Mouse (Mus musculus) hindbrain, embryonic 16.5 days (tissue): ENCODE measurements around the gene Btbd6. TPM values are rescaled to one million over a fixed set of nuclear protein-coding genes. Genes with fewer than 3 reads are reported as not detected.

Experiments
- ATAC-seq: fragments of 200-750 bp; cut with Nextera tagmentation; 2 replicates; pipeline ENCODE4 v1.8.0; 2017; ENCODE audit warnings: moderate TSS enrichment, moderate library complexity
- H3K27ac ChIP-seq: fragments of 300-500 bp; sonication (generic); 2 replicates; pipeline ENCODE4 v1.5.1; 2014; ENCODE audit warnings: low read depth, mild to moderate bottlenecking, control low read depth, low read length, moderate library complexity
- H3K27me3 ChIP-seq: fragments of 300-500 bp; sonication (generic); replicated peaks from 2 replicates; pipeline ENCODE4 v1.6.1; 2014; ENCODE audit warnings: low read length; ENCODE audit not compliant: control insufficient read depth, insufficient read depth
- H3K36me3 ChIP-seq: fragments of 300-500 bp; sonication (generic); 2 replicates; pipeline ENCODE4 v1.6.1; 2014; ENCODE audit warnings: mild to moderate bottlenecking, low read length, moderate library complexity, mixed read lengths; ENCODE audit not compliant: control insufficient read depth, insufficient read depth
- H3K4me1 ChIP-seq: fragments of 300-500 bp; sonication (generic); 2 replicates; pipeline ENCODE4 v1.6.1; 2014; ENCODE audit warnings: low read depth, low read length; ENCODE audit not compliant: control insufficient read depth, insufficient read depth
- H3K4me2 ChIP-seq: fragments of 300-500 bp; sonication (generic); 2 replicates; pipeline ENCODE4 v1.6.1; 2014; ENCODE audit warnings: mild to moderate bottlenecking, low read length, control low read depth, moderate library complexity
- H3K4me3 ChIP-seq: fragments of 300-500 bp; sonication (generic); 2 replicates; pipeline ENCODE4 v1.5.1; 2014; ENCODE audit warnings: mild to moderate bottlenecking, low read length, control low read depth, moderate library complexity
- H3K9ac ChIP-seq: fragments of 300-500 bp; sonication (generic); 2 replicates; pipeline ENCODE4 v1.6.1; 2014; ENCODE audit warnings: low read depth, mild to moderate bottlenecking, control low read depth, low read length, moderate library complexity
- H3K9me3 ChIP-seq: fragments of 300-500 bp; sonication (generic); 2 replicates; pipeline ENCODE4 v1.6.1; 2014; ENCODE audit warnings: mild to moderate bottlenecking, low read length, moderate library complexity; ENCODE audit not compliant: control insufficient read depth
- WGBS: fragments of 180-500 bp; shearing (Covaris S2); extraction: QIAGEN DNeasy Blood & Tissue Kit; methylation state at CpG from one replicate; pipeline ENCODE4 v1.1.7; 2014; 5-methylcytosine and 5-hydroxymethylcytosine counted together
- polyA plus RNA-seq: library from polyadenylated mRNA; unstranded; fragments of >200 nt; fragmentation: Nextera tagmentation; extraction: Ambion mirVana; gene quantifications from 2 replicates; pipeline ENCODE4 v1.2.1, GENCODE M21; 2015

Gene Btbd6
- polyA plus RNA-seq, 1 experiment from 2014 or later = 55.8 TPM

GRCm38 (mm10) chr12:112968943-112969342 lies 7.3 kb upstream of the Btbd6 start:
- Histone ChIP-seq H3K9me3 (no peaks in the 10 kb centered on the region), H3K4me3 (no peak overlapping the region), H3K9ac (no peak overlapping the region), H3K4me2 (no peak overlapping the region), H3K36me3 (peaks cover 64% of the 10 kb centered on the region), H3K27ac (no peak overlapping the region), H3K4me1 (no peaks in the 10 kb centered on the region), H3K27me3 (no peaks in the 10 kb centered on the region)
- no peak for ATAC-seq
- 74% methylated on average over 8 of the region's 8 CpGs for WGBS

GRCm38 (mm10) chr12:112969616-112970015 lies 6.7 kb upstream of the Btbd6 start:
- H3K4me2 ChIP-seq = no peak overlapping the region
- H3K9me3 ChIP-seq = no peaks in the 10 kb centered on the region
- H3K9ac ChIP-seq = no peak overlapping the region
- no peak for ATAC-seq
- WGBS = 88% methylated on average over 6 of the region's 6 CpGs
- peaks cover 60% of the 10 kb centered on the region for H3K36me3 ChIP-seq
- H3K4me1 ChIP-seq = no peaks in the 10 kb centered on the region
- no peak overlapping the region for H3K4me3 ChIP-seq
- H3K27ac ChIP-seq = no peak overlapping the region
- no peaks in the 10 kb centered on the region for H3K27me3 ChIP-seq

- H3K27me3 ChIP-seq = no peaks in the 10 kb centered on the region
- peaks cover 14% of the 10 kb centered on the region for H3K4me1 ChIP-seq
- no peak for ATAC-seq
- H3K9ac ChIP-seq = no peak overlapping the region
- H3K9me3 ChIP-seq = no peaks in the 10 kb centered on the region
- WGBS = 87% methylated on average over 9 of the region's 9 CpGs
- no peak overlapping the region for H3K4me3 ChIP-seq
- peaks cover 34% of the 10 kb centered on the region for H3K36me3 ChIP-seq
- no peak overlapping the region for H3K27ac ChIP-seq
- no peak overlapping the region for H3K4me2 ChIP-seq
Measured at GRCm38 (mm10) chr12:112974736-112975135, 1.5 kb upstream of the Btbd6 start.

GRCm38 (mm10) chr12:112977156-112977555 lies 874 bp downstream of the Btbd6 start:
- Histone ChIP-seq H3K27ac (peak overlapping the region; percentile 98), H3K27me3 (no peaks in the 10 kb centered on the region), H3K4me2 (peak overlapping the region; percentile 89), H3K4me1 (peaks cover 14% of the 10 kb centered on the region), H3K9me3 (no peaks in the 10 kb centered on the region), H3K36me3 (peaks cover 36% of the 10 kb centered on the region), H3K9ac (peak overlapping the region; percentile 91), H3K4me3 (peak overlapping the region; percentile 73)
- 40% methylated on average over 12 of the region's 12 CpGs for WGBS
- peak; percentile 0; the same call in 1 of the 2 replicates for ATAC-seq

DNA sequence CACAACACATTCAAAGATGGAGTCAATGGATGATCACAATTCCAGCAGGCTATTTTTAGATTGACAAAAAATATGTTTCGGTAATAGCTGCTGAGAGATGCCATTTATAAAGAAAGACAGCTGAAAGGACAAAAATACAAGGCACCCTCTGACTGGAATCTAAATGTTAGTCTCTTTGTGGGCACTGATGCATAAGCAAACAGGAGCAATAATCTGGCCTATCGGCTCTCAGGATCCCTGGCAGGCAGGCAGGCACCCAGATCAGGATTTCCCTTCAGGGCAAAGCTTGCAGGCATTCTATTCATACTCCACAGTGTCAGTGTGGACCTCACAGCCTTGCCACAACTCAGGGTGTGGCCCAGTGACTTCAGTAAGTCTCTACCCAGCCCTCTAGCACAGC lies 5.7 kb downstream of the Btbd6 start:
- H3K36me3 ChIP-seq = peaks cover 32% of the 10 kb centered on the region
- no peak overlapping the region for H3K27ac ChIP-seq

DNA sequence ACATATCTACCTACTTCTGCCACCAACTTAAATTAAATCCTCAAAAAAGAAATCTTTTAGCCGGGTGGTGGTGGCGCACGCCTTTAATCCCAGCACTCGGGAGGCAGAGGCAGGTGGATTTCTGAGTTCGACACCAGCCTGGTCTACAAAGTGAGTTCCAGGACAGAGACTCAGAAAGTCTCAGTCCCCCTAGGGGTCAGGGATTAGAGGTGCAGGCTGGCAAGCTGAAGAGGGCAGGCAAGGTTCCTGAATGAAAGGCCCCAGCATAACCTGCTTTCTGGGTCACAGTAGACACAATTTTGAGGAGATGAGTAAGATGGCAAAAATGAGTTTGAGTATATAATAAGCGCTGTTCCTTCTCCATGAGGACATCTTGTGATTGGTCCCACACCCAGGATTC lies 9.1 kb downstream of the Btbd6 start:
- ATAC-seq = no peak
- Histone ChIP-seq H3K9me3 (no peaks in the 10 kb centered on the region), H3K36me3 (peaks cover 24% of the 10 kb centered on the region; the same call in 1 of the 2 replicates), H3K27ac (no peak overlapping the region), H3K9ac (no peak overlapping the region), H3K4me2 (no peak overlapping the region), H3K4me1 (no peaks in the 10 kb centered on the region), H3K27me3 (no peaks in the 10 kb centered on the region), H3K4me3 (no peak overlapping the region)
- 94% methylated on average over 6 of the region's 6 CpGs for WGBS

More for the DNA sequence above, 5.7 kb downstream of the Btbd6 start:
- H3K4me1 ChIP-seq = peaks cover 13% of the 10 kb centered on the region
- H3K9ac ChIP-seq = no peak overlapping the region
- ATAC-seq = no peak
- H3K9me3 ChIP-seq = no peaks in the 10 kb centered on the region
- H3K4me3 ChIP-seq = no peak overlapping the region
- no peaks in the 10 kb centered on the region for H3K27me3 ChIP-seq
- no peak overlapping the region for H3K4me2 ChIP-seq
- WGBS = 46% methylated on average over 2 of the region's 2 CpGs

- H3K4me2 ChIP-seq = no peak overlapping the region
- no peak overlapping the region for H3K4me3 ChIP-seq
- no peak overlapping the region for H3K27ac ChIP-seq
- 71% methylated on average over 6 of the region's 6 CpGs for WGBS
- H3K9me3 ChIP-seq = no peaks in the 10 kb centered on the region
- peaks cover 21% of the 10 kb centered on the region; the same call in 1 of the 2 replicates for H3K36me3 ChIP-seq
- H3K27me3 ChIP-seq = no peaks in the 10 kb centered on the region
- no peak for ATAC-seq
- no peaks in the 10 kb centered on the region for H3K4me1 ChIP-seq
- H3K9ac ChIP-seq = no peak overlapping the region
Measured at GRCm38 (mm10) chr12:112987877-112988276, 11.6 kb downstream of the Btbd6 start.

- no peaks in the 10 kb centered on the region for H3K9me3 ChIP-seq
- H3K27me3 ChIP-seq = no peaks in the 10 kb centered on the region
- no peak overlapping the region for H3K9ac ChIP-seq
- H3K4me1 ChIP-seq = no peaks in the 10 kb centered on the region
- no peak overlapping the region for H3K4me2 ChIP-seq
- ATAC-seq = no peak
- no peak overlapping the region for H3K4me3 ChIP-seq
- 84% methylated on average over 5 of the region's 5 CpGs for WGBS
- peaks cover 17% of the 10 kb centered on the region; the same call in 1 of the 2 replicates for H3K36me3 ChIP-seq
- no peak overlapping the region for H3K27ac ChIP-seq
Measured at GRCm38 (mm10) chr12:112990706-112991405, 14.6 kb downstream of the Btbd6 start.

- H3K36me3 ChIP-seq = peaks cover 17% of the 10 kb centered on the region; the same call in 1 of the 2 replicates
- no peak overlapping the region for H3K4me2 ChIP-seq
- no peak for ATAC-seq
- no peak overlapping the region for H3K9ac ChIP-seq
- no peaks in the 10 kb centered on the region for H3K27me3 ChIP-seq
- H3K9me3 ChIP-seq = no peaks in the 10 kb centered on the region
- H3K27ac ChIP-seq = no peak overlapping the region
- H3K4me1 ChIP-seq = no peaks in the 10 kb centered on the region
- no peak overlapping the region for H3K4me3 ChIP-seq
- WGBS = 100% methylated on average over 2 of the region's 2 CpGs
Measured at GRCm38 (mm10) chr12:112991444-112991843, 15.2 kb downstream of the Btbd6 start.
